Mouse (Mus musculus) subcutaneous adipose tissue, adult 2 months (tissue): ENCODE data around the gene Ercc1. TPM values are rescaled to one million over a fixed set of nuclear protein-coding genes. Genes with fewer than 3 reads are reported as not detected.

Experiments used
- polyA plus RNA-seq: library from polyadenylated mRNA; depleted of rRNA; stranded (reverse); fragments of >200 nt; gene quantifications from 2 replicates; pipeline ENCODE4 v1.2.3, GENCODE M21; 2012; ENCODE audit warnings: low replicate concordance; rRNA removed

The Ercc1 gene
- polyA plus RNA-seq: 66.5 and 93.4 TPM in 2 replicates

DNA sequence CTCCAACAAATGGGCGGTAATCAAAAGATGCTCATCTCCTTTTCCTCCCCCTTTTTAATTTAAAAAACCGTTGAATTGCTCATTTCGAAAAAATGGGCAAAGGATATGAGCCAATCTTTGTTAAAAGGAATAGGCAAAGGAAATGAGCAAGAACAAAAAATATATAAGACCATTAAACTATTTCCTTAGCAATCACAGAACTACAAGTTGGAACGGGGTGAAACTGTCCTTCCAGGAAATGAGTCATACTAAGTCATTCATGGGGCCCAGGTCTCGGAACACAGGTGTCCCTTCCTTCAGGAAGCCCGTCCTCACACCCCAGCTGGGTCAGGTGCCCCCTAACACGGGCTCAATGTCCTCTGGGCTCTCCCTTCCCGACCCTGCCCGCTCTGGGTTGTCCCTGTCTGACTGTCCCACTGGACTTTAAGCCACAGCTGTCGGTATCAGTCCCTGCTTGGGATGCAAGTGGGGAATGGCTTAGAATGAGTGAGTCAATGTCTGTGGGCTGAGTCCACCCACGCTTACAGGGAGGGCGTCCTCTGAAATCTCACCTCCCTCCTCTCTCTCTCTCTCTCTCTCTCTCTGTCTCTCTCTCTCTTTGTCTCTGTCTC lies at the start of gene Ercc1:
Gene Ercc1 (plus strand): TSS at position 542 of the 611 bp plus-strand sequence.

GRCm38 (mm10) chr7:19309884-19310641 lies 34.5 kb upstream of the Ercc1 start, which contains the start of gene Fosb:
TSS of gene Fosb (minus strand) at chr7:19310051.

GRCm38 (mm10) chr7:19359299-19359891 lies 14.8 kb downstream of the Ercc1 start, which contains the start of the genes Cd3eap and Ppp1r13l:
TSS of gene Cd3eap (minus strand) at chr7:19359483.
TSS of gene Ppp1r13l (plus strand) at chr7:19359749.

GRCm38 (mm10) chr7:19381377-19382165 lies 37.0 kb downstream of the Ercc1 start, which contains the start of gene Ercc2:
TSS of gene Ercc2 (plus strand) at chr7:19382010.

GRCm38 (mm10) chr7:19403731-19404296 lies 59.2 kb downstream of the Ercc1 start, which contains the start of gene Klc3:
TSS of gene Klc3 (minus strand) at chr7:19404104.

DNA sequence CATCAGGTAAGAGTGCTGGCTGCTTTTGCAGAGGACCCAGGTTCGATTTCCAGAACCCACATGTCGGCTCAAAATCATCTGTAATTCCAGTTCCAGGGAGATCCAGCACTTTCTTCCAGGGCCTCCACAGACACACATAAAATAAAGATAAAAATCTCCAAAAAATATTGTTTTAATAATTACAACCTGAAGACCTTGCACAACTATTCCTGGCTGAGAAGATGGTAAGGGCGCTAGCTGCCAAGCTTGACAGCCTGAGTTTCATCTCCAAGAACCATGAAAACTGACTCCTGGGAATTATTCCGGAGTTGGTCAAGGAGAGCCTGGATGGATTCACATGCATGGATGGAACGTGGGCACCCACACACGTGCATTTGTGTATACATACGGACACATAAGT lies 59.9 kb downstream of the Ercc1 start, which contains the start of gene Ckm:
Gene Ckm (plus strand): TSS at position 301 of the 400 bp plus-strand sequence.

Other genes with a start within 250 kb of the Ercc1 start
- gene Gm4969, start 226.4 kb upstream of the Ercc1 start, polyA plus RNA-seq: 0.21 and 0.55 TPM in 2 replicates
- 7.9 and 11.0 TPM in 2 replicates for gene Fbxo46, start 224.9 kb upstream of the Ercc1 start, polyA plus RNA-seq
- 16.7 and 25.1 TPM in 2 replicates for gene Qpctl, start 195.5 kb upstream of the Ercc1 start, polyA plus RNA-seq
- 26.1 and 39.9 TPM in 2 replicates for gene Snrpd2, start 195.1 kb upstream of the Ercc1 start, polyA plus RNA-seq
- gene Gipr, start 178.7 kb upstream of the Ercc1 start, polyA plus RNA-seq: 3.3 and 14.7 TPM in 2 replicates
- 34.2 and 47.4 TPM in 2 replicates for gene Eml2, start 168.4 kb upstream of the Ercc1 start, polyA plus RNA-seq
- gene Gpr4, start 132.2 kb upstream of the Ercc1 start, polyA plus RNA-seq: 21.2 and 40.9 TPM in 2 replicates
- 43.4 and 43.9 TPM in 2 replicates for gene Opa3, start 116.4 kb upstream of the Ercc1 start, polyA plus RNA-seq
- 104 and 192 TPM in 2 replicates for gene Vasp, start 73.0 kb upstream of the Ercc1 start, polyA plus RNA-seq
- gene Ppm1n, start 64.7 kb upstream of the Ercc1 start, polyA plus RNA-seq: 0.20 TPM in 1 of 2 replicates, not detected in the other
- gene Rtn2, start 62.2 kb upstream of the Ercc1 start, polyA plus RNA-seq: 59.4 and 168 TPM in 2 replicates
- gene Fosb, start 34.7 kb upstream of the Ercc1 start, polyA plus RNA-seq: 0.85 and 1.2 TPM in 2 replicates
- 5.2 and 9.0 TPM in 2 replicates for gene Cd3eap, start 14.7 kb downstream of the Ercc1 start, polyA plus RNA-seq
- 14.0 and 14.9 TPM in 2 replicates for gene Ppp1r13l, start 15.0 kb downstream of the Ercc1 start, polyA plus RNA-seq
- gene Ercc2, start 37.2 kb downstream of the Ercc1 start, polyA plus RNA-seq: 36.5 and 70.7 TPM in 2 replicates
- gene Klc3, start 59.3 kb downstream of the Ercc1 start, polyA plus RNA-seq: 1.2 and 6.2 TPM in 2 replicates
- gene Ckm, start 60.0 kb downstream of the Ercc1 start, polyA plus RNA-seq: 0.70 and 5.6 TPM in 2 replicates
- gene Mark4, start 114.0 kb downstream of the Ercc1 start, polyA plus RNA-seq: 18.5 and 22.2 TPM in 2 replicates
- 5.4 and 8.9 TPM in 2 replicates for gene Exoc3l2, start 118.6 kb downstream of the Ercc1 start, polyA plus RNA-seq
- 10.2 and 10.3 TPM in 2 replicates for gene Bloc1s3, start 163.6 kb downstream of the Ercc1 start, polyA plus RNA-seq
- 57.2 and 69.0 TPM in 2 replicates for gene Trappc6a, start 163.6 kb downstream of the Ercc1 start, polyA plus RNA-seq
- gene Nkpd1, start 173.1 kb downstream of the Ercc1 start, polyA plus RNA-seq: 0.12 and 0.17 TPM in 2 replicates
- 86.6 and 114 TPM in 2 replicates for gene Ppp1r37, start 218.3 kb downstream of the Ercc1 start, polyA plus RNA-seq
- 3.0 and 3.7 TPM in 2 replicates for gene Zfp296, start 232.5 kb downstream of the Ercc1 start, polyA plus RNA-seq
- 113 and 137 TPM in 2 replicates for gene Gemin7, start 232.8 kb downstream of the Ercc1 start, polyA plus RNA-seq